Mouse (Mus musculus): Measurements from ENCODE around the gene Armc5. TPM values are rescaled to one million over a fixed set of nuclear protein-coding genes. Genes with fewer than 3 reads are reported as not detected.

Armc5 gene
- total RNA-seq, 2 experiments from 2014 or later, result 12.3 to 13.6 TPM

DNA sequence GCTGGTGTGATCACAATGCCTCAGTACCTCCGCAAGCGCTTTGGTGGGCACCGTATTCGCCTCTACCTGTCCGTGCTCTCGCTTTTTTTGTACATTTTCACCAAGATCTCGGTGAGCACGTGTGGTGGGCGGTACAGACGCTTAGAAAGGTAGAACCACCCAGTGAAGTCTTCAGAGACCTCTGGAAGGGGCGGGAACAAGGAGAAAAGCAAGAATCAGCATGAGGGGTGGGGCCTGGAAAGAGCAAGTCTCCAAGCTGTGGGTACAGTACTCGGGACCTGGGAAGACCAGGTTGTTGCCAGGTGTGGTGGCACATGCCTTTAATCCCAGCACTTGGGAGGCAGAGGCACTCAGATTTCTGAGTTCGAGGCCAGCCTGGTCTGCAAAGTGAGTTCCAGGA lies 30.2 kb downstream of the Armc5 start:
- DNase-seq (ENCODE audit: extremely low spot score in 1 of 2, low spot score in 2 of 2), result no peak
- Histone ChIP-seq H3K4me3 (no peak overlapping the region), H3K27ac (no peak overlapping the region)
- TF ChIP-seq CTCF (IDR thresholded peaks at IDR 0.05), result no peak
- intact Hi-C loops (cut with DNase I), result no loop called here

DNA sequence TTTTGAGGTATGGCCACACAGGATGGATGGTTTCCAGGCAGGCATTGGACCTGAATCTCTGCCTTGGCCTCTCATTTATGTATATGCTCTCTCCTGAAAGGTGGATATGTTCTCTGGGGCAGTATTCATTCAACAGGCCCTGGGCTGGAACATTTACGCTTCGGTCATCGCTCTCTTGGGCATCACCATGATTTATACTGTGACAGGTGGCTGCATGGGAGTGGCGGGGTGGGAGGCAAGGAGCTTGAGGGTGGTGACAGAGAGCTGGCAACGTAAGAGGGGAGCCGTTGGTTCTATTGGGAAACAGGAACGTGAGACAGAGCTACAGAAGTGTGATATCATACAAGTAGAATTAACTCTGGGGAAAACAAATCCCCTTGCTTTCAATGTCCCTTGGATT lies 30.7 kb downstream of the Armc5 start:
- TF ChIP-seq CTCF (IDR thresholded peaks at IDR 0.05), result no peak
- intact Hi-C loops (cut with DNase I), result no loop called here

DNA sequence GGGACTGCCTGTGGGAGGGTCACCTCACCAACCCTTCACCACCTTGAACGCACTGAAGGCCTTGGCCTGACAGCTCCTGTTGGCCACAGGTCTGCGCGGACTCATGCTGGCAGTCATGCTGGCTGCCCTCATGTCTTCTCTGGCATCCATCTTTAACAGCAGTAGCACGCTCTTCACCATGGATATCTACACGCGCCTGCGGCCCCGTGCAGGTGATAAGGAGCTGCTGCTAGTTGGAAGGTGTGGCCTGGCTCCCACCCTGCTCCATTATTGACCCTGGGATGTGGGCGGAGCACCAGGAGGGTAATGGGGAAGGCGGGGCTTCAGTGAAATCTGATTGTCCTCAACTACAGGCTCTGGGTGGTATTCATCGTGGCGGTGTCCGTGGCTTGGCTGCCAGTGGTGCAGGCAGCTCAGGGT lies 33.3 kb downstream of the Armc5 start:
- no peak overlapping the region for H3K4me3 ChIP-seq
- no peak for TF ChIP-seq CTCF (IDR thresholded peaks at IDR 0.05)
- intact Hi-C loops (cut with DNase I), result no loop called here

More for the DNA sequence above, 30.7 kb downstream of the Armc5 start:
- Histone ChIP-seq H3K27ac (no peak overlapping the region), H3K4me3 (no peak overlapping the region)
- no peak for DNase-seq (ENCODE audit: extremely low spot score in 1 of 2, low spot score in 2 of 2)

DNA sequence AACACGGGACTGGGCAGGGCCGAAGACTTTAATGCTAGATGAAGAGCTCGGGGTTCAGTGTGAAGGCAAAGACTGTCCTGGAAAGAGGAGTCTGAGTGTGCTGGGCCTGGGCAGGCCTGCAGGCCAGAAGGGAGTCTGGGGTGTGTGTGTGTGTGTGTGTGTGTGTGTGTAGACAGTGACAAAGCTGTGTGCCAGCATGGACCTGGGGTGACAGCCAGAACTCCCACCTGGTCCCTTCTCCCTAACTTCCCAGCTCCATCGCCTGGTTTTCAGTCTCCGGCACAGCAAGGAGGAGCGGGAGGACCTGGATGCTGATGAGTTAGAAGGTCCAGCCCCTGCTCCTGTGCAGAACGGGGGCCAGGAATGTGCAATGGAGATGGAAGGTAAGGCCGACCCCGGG lies 34.4 kb downstream of the Armc5 start:
- TF ChIP-seq CTCF (IDR thresholded peaks at IDR 0.05), result no peak
- intact Hi-C loops (cut with DNase I), result no loop called here
- no peak for DNase-seq (ENCODE audit: extremely low spot score in 1 of 2, low spot score in 2 of 2)
- Histone ChIP-seq H3K4me3 (no peak overlapping the region), H3K27ac (no peak overlapping the region)

More for the DNA sequence above, 33.3 kb downstream of the Armc5 start:
- H3K27ac ChIP-seq, result no peak overlapping the region
- DNase-seq (ENCODE audit: extremely low spot score in 1 of 2, low spot score in 2 of 2), result no peak

DNA sequence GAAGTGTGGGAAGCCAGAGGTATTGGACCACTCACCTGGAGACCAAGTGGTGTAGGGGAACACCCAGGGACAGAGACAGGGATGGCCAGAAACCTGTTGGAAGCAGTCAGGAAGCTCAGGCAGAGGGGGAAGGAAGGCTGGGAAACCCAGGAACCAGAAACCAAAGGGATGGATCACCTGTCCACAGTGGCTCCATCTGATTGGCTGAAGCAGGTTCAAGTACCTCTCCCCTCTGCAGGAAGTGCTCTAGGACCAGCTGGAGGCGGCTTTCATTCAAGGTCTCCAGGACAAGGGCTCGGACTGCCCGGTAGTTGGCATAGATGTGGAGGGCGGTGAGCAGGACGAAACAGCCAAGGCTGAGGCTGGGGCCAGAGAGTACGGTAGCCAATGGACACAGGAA lies 38.9 kb downstream of the Armc5 start:
- intact Hi-C loops (cut with DNase I), result no loop called here
- no peak overlapping the region for H3K27ac ChIP-seq
- H3K4me3 ChIP-seq, result no peak overlapping the region
- TF ChIP-seq CTCF (IDR thresholded peaks at IDR 0.05), result no peak
- DNase-seq (ENCODE audit: extremely low spot score in 1 of 2, low spot score in 2 of 2), result no peak

DNA sequence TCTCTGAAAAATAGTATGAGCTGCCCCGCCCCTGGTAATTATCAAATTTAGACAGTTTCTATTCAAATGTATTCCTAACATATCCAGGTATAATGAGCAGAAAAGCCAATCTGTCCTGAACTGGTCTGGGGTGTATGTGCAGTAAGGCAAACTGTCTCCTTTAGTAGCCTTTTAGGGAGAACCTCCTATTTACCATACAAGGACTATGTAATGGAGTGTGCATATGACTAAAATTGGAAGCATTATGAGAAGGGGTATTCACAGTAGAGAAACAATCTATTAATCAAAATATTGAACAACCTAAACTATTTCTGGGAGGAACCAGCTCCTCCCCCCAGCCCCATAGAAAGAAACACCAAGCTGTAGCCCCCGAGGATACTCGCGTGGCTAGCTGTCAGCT lies 42.6 kb downstream of the Armc5 start:
- intact Hi-C loops (cut with DNase I), result no loop called here
- no peak overlapping the region for H3K27ac ChIP-seq
- H3K4me3 ChIP-seq, result no peak overlapping the region
- no peak for DNase-seq (ENCODE audit: extremely low spot score in 1 of 2, low spot score in 2 of 2)
- TF ChIP-seq CTCF (IDR thresholded peaks at IDR 0.05), result no peak

DNA sequence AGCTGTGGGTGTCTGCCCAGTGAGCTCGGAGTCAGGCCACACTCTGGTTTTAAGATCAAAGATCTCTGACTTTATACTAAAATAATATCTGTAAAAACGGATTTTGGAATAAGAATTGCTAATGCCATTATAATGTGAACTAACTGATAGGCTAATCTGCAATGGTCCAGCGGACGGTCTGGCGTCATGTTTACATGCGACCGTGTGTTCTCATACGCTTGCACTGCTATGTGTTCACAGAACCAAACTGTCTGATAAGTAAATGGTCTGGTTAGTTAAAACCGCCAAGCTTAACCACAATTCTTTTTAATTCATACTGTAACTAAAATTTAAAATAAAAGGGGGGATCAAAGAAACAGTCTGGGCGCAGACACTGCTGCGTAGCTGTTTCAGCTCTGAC lies 44.6 kb downstream of the Armc5 start:
- Histone ChIP-seq H3K27ac (no peak overlapping the region), H3K4me3 (no peak overlapping the region)
- intact Hi-C loops (cut with DNase I), result no loop called here
- no peak for TF ChIP-seq CTCF (IDR thresholded peaks at IDR 0.05)
- DNase-seq (ENCODE audit: extremely low spot score in 1 of 2, low spot score in 2 of 2), result no peak

DNA sequence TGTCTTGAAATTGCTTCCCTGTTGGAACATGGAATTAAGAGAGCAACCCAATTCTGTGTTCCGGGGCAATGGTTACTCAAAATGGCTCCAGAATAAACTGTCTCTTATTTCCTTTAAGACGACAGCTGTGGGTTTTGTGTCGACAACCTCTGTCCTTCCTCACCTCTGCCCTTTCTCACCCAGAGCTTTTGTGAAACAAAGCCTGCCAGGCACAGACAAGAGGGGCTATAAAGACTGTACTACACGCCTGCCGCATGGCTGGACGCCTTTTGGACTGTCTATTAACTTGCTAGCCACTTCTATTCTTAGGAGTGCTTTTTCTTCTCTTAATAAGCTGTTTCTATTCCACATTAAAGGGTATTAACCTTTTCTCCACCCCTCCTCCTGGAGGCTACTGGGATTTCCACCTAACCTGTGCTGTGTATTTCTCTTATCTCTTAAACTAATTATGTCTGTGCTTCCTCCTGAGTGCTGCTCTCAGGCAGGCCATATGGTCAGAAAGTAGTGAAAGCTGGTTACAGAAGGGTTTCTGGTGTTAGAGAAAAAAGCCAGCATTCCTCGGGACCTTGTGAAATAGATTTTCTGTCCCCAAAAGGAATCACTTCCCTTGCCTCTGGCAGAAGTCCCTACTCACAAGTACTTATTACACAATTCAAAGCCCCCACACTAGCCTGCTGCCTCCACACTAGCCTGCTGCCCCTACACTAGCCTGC lies 45.5 kb downstream of the Armc5 start:
- no peak for TF ChIP-seq CTCF (IDR thresholded peaks at IDR 0.05)
- no peak for DNase-seq (ENCODE audit: extremely low spot score in 1 of 2, low spot score in 2 of 2)
- intact Hi-C loops (cut with DNase I), result no loop called here
- Histone ChIP-seq H3K27ac (no peak overlapping the region), H3K4me3 (no peak overlapping the region)

DNA sequence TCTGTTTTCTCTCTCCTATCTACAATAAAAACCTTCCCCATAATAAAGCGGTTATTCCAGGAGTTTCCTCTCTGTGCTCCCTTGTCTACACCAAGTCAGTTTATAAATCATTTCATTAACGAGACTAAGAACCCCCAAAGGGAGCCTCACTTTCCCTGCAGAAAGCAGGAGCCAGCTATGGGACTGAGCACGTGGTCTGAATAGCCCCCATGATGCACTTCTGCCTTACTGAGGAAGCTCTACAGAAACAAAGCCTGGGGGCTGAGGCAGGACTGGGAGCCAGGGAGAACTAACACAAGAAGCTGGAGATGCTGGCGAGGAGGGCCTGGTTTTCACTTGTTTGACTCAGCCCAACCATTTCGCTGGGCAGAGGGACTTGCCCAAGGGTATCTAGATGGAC lies 46.9 kb downstream of the Armc5 start:
- DNase-seq (ENCODE audit: extremely low spot score in 1 of 2, low spot score in 2 of 2), result no peak
- H3K27ac ChIP-seq, result no peak overlapping the region
- intact Hi-C loops (cut with DNase I), result no loop called here
- H3K4me3 ChIP-seq, result no peak overlapping the region
- no peak for TF ChIP-seq CTCF (IDR thresholded peaks at IDR 0.05)

DNA sequence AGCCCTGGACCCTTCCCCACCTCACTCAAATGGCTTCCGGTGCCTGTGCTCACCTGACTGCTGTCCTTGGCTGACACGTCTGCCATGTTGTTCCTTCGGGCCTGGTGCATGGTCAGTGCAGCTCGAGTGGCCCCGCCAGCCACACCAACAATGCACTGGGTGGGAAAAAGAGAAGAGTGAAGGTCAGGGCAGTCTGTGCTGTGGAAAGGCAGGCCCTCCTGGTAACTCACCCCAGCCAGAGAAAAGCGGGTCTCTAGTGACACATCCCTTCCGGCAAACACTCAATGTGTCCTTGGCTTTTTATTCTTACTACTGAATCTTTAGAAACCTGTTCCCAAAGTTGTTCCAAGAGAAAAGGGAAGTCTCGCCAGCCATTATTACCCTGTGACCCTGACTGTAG lies 47.9 kb downstream of the Armc5 start:
- Histone ChIP-seq H3K27ac (no peak overlapping the region), H3K4me3 (no peak overlapping the region)
- intact Hi-C loops (cut with DNase I), result no loop called here
- no peak for DNase-seq (ENCODE audit: extremely low spot score in 1 of 2, low spot score in 2 of 2)
- TF ChIP-seq CTCF (IDR thresholded peaks at IDR 0.05), result no peak

DNA sequence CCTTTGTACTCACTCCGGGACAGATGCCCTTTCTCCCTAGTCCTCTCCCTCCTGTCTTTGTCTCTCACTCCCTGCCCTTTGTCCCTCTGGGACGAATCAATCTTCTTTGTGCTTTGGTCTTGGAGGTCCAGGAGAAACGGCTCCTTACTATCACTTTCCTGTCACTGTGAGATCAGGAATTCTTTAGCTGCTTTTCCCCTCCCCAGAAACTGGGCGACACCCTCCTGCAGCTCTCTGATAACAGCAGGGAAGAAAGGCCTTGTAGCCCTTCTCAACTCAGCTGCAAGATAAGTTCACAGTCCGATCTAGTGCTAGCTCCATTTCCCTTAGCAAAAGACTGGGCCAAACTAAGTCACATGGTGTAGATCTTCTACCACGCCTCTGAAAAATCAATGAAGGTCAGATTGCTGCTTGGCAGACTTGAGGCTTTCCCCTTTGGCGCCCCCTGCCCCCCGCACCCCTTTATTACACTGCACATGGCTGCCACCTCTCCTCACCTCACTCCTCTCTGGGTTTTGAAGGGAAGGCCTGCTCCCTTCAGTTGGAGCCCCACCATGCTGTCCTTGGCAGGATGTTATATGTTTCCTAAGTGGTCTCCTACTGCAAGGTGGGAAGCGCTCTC lies 51.9 kb downstream of the Armc5 start:
- no peak; the same call in 1 of the 2 replicates for TF ChIP-seq CTCF (IDR thresholded peaks at IDR 0.05)
- Histone ChIP-seq H3K4me3 (no peak overlapping the region), H3K27ac (no peak overlapping the region)
- no peak for DNase-seq (ENCODE audit: extremely low spot score in 1 of 2, low spot score in 2 of 2)
- intact Hi-C loops (cut with DNase I), result no loop called here

Small RNA genes within 50 kb of the gene (microRNA-seq; reads per million reads assigned to microRNA genes)
- gene Mir3103, result 2.2 to 2.4 reads per million in 2 experiments

Other genes with a start within 250 kb of the Armc5 start
- gene Pycard, start 243.5 kb upstream of the Armc5 start, total RNA-seq (2021), result 1 to 10 TPM; 1.5 to 3.7 TPM
- 1 to 10 TPM; 1.0 to 1.1 TPM for gene Trim72, start 233.4 kb upstream of the Armc5 start, total RNA-seq (2021)
- gene Itgam, start 174.7 kb upstream of the Armc5 start, total RNA-seq (2021), result 10 to 100 TPM in 1 of 2 experiments, 1 to 10 TPM in 1; 9.2 to 10.9 TPM
- not detected for gene Gm49368, start 174.7 kb upstream of the Armc5 start, total RNA-seq (2021)
- under 1 TPM in 1 of 2 experiments, not detected in 1; 0.07 TPM for gene Itgax, start 107.8 kb upstream of the Armc5 start, total RNA-seq (2021)
- gene Itgad, start 83.0 kb upstream of the Armc5 start, total RNA-seq (2021), result not detected
- gene Cox6a2, start 31.0 kb upstream of the Armc5 start, total RNA-seq (2021), result 1 to 10 TPM; 7.5 to 9.8 TPM
- 1 to 10 TPM; 3.3 to 4.2 TPM for gene 9130023H24Rik, start 689 bp downstream of the Armc5 start, total RNA-seq (2021)
- 10 to 100 TPM; 18.9 to 22.2 TPM for gene Tgfb1i1, start 9.5 kb downstream of the Armc5 start, total RNA-seq (2021)
- not detected for gene Slc5a2, start 28.3 kb downstream of the Armc5 start, total RNA-seq (2021)
- gene BC017158, start 60.8 kb downstream of the Armc5 start, total RNA-seq (2021), result 10 to 100 TPM; 27.5 to 27.7 TPM
- gene Rgs10, start 181.4 kb downstream of the Armc5 start, total RNA-seq (2021), result 10 to 100 TPM; 46.0 to 47.0 TPM
- gene Tial1, start 224.4 kb downstream of the Armc5 start, total RNA-seq (2021), result 100 to 1,000 TPM; 106 to 109 TPM